Mouse (Mus musculus): Measurements from ENCODE around the gene Adamts3.

- no peak for TF ChIP-seq CTCF (IDR thresholded peaks at IDR 0.05; ENCODE audit: borderline replicate concordance, extremely low read depth, insufficient read depth, insufficient read length)
- TF ChIP-seq POLR2A (IDR thresholded peaks at IDR 0.05; ENCODE audit: borderline replicate concordance, extremely low read depth, insufficient read depth, insufficient read length, poor library complexity, severe bottlenecking): no peak
These were observed 178.9 kb downstream of the Adamts3 start for GRCm38 (mm10) chr5:89704264-89704663.
